Mouse (Mus musculus) embryo, embryonic 9.5 days (tissue): Measurements from ENCODE around the gene Olfr1396.

Source experiments
- DNase-seq: peaks from one replicate; pipeline ENCODE4 v3.0.0-alpha.2; 2017; ENCODE audit errors: extremely low spot score

The Olfr1396 gene

DNA sequence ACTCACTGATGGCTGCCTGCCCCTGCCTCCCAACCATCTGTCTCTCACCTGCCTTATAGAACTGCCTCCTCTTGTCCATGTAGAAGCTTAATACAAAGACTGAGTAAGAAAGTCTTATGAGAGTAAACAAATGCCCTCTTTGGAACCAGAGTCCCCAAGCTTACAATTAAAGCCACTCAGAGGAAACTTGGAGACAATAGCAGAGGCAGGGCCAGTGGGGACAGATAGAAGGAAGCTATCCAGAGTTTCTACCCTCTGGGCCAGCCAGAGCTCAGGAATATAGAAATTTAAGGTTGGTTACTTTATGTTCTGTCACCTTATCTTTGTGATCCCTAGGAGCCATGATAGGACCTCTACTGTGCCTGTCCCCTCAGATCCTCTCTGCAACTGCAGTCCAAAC is at the start of gene Olfr1396:
Gene Olfr1396, minus strand, starts transcription at position 101 of the 400 bp plus-strand sequence.
- DNase-seq = no peak

DNA sequence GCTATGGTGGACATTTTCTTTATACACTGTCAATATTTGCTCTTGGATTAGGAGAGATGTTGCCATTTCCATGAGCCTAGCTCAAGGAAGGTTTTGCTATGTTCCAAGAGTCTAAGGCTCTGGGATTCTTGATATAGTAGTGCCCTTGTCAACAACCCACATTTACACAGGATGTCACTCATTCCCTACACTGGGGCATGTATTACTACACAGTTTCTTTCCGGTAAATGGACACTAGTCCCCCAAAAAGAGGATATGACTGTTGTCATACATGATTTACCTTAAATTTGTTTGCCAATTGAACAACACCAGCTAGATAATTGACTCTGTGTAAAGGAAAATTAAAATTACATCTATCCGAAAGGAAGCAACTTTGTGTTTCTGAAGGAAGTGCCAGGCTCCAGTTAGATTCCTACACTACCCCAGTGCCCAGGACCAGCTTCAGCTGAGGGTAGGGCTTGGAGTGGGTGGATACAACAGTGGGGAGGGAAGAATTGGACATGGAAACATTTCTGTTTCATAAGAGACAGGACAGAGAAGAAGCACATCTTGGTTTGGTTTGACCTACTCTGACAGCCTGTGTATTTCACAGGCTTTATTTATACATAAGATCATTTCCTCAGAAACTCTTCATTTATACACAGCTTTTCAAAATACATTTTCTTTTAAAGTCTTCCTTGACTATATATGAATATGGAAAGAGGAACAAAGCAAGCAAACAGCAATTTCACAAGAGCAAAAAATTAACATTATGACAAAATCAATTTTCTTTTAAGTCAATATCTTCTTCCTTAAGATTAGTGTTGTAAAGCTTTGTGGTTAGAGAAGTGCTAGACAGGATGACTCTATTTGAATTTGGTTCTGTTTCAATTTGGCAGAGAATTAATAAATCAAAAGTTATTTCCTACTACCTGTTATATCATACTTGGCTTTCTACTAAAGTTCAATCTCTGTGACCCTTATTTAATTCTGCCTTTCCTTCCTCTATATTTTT is 42.4 kb upstream of the Olfr1396 start:
- no peak for DNase-seq

DNA sequence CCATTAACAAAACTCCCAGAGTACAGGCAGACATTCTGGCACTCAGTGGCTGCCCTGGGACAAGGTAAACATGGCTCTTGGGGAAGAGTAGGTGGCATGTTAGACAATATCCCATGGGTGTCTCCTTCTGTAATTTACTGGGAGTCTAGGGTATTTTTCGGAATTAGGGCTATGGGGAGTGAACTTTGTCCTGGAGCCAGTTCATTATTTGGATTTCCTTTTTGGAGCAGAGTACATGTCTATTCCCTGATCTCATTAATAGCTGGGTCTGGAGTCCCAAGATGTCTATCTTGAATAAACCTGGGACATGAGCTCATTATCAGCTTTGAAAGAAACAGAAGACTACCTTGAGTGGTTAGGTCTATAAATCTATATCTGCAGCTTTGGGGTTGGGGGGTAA is 39.4 kb upstream of the Olfr1396 start, which contains the start of gene Olfr1394:
Gene Olfr1394, plus strand, starts transcription at position 301 of the 400 bp plus-strand sequence.
- DNase-seq = no peak

DNA sequence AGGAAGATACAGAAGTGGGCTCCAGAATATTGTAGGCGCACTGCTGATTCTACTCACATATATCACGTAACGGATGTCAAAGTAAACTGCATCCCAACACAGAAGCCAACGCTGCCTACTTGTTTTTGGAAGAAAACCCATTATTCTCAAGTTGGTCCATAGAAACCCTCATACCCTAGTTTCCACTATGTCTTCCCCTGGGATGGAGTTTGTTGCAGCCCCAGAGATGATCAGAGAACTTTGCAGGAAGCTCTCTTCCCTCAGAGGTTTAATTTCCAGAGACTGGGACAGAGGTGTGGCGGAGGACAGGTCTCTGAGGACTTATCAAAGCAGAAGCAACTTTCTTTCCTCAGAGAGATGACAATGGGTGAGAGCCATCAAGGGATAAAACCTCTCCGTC is 27.3 kb upstream of the Olfr1396 start, which contains the start of gene Olfr1395:
Gene Olfr1395, plus strand, starts transcription at position 301 of the 400 bp plus-strand sequence.
- DNase-seq = no peak

DNA sequence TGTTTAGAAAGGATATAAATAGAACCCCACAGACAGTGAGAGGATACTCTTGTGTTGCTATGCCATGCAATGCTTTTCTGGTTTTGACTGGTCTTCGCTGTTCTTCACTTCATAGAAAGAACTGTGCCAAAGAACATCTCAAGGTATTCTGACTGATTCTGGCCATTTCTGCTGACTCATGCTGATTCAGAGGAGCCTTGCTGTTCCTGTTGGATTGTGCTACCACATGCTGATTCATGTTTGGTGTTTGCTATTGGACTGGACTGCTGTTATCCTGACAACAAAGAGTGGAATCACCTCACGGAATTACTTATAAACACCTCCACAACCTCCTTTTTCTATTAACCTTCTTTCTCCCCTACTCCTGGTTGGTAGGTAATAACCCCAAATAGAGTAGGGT is 9.5 kb upstream of the Olfr1396 start:
- DNase-seq = no peak

DNA sequence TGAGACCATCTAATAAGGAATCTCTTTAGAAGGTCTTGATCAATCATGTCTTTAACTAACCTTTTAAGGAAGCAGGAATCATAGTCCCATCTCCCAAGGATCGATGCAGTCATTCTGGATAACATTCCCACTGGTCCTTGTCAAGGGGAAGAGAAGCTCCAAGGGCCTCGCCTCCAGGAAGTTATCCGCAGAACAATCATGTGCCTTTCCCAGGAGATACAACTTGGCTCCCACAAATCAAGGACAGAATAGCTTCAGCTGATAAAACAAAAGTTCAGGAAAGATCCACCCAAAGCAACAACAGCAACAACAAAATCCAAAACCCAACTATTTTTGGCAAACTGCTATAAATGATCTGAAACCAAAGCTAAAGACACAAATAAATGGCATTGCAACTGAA is 5.0 kb upstream of the Olfr1396 start:
- no peak for DNase-seq

DNA sequence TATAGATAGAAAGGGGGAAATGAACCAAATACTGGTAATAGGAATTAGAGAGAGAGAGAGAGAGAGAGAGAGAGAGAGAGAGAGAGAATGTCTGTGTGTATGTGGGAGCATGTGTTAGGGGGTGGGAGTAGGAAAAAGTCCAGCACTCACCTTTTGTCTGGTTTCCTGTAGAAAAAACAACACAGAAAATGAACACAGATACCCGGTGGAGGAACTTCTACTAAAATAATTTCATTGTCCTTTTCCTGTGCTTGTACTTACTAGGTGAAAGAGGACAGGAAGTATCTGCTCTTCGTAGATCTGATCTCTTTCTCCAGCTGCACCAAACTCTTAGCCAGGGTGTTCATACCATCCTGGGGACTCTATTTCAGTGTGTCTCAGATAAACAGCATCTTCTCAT is 516 bp downstream of the Olfr1396 start:
- no peak for DNase-seq

DNA sequence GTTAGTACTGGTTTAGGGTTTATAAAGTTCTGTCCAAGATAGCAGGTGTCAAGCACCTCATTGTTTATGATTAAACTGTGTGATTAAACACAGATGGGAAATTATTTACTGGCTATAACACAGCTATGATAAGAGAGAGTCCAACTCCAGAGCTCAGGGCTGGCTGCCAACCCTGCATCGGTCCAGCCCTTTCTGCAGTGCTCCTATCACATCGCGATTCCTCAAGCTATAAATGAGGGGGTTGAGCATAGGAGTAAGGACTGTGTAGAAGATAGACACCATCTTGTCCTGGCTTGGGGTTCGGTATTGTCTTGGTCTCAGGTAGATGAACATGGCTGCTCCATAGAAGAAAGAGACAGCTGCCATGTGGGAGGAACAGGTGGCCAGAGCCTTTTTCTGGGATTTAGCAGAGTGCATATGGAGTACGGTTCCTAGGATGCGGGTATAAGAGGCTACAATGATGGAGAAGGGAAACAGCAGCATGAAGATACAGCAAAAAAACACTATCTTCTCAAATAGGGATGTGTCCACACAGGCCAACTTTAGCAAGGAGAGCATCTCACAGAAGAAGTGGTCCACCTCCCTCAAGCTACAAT is 2.0 kb downstream of the Olfr1396 start:
- no peak for DNase-seq

DNA sequence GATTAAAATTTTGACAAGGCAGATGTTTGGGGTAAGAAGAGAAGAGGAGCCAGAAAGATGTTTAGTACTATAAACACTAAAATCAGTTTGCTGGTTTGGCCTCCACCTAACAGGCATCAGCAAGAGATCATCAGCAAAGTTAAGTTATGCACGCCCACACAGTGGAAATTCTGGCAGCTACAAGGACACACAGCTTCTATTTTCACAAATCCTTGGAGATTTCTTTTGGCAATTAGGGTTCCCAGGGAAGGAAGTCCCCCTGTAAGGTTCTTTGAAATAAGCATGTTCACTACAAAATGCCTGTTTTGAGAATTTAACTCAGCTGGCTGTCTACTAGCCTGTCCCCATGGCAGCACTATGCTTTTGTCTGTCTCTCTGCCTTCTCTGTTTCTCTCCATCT is 3.7 kb downstream of the Olfr1396 start:
- DNase-seq = no peak

DNA sequence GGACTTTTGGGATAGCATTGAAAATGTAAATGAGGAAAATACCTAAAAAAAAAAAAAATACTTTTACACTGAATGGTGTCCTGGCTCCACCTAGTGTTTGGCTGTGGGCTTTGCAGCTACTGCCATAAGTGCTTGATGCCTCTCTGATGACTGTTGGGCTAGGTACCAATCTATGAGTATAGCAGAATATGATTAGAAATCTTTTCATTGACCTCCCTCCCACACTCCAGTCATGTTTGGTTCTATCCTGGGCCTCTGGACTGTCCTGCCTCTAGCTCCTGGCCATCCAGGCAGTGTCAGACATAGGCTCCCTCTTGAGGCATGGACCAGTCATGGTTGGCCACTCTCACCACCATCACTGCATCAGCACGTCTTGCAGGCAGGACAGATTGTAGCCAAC is 5.8 kb downstream of the Olfr1396 start:
- DNase-seq = peak; percentile 39

DNA sequence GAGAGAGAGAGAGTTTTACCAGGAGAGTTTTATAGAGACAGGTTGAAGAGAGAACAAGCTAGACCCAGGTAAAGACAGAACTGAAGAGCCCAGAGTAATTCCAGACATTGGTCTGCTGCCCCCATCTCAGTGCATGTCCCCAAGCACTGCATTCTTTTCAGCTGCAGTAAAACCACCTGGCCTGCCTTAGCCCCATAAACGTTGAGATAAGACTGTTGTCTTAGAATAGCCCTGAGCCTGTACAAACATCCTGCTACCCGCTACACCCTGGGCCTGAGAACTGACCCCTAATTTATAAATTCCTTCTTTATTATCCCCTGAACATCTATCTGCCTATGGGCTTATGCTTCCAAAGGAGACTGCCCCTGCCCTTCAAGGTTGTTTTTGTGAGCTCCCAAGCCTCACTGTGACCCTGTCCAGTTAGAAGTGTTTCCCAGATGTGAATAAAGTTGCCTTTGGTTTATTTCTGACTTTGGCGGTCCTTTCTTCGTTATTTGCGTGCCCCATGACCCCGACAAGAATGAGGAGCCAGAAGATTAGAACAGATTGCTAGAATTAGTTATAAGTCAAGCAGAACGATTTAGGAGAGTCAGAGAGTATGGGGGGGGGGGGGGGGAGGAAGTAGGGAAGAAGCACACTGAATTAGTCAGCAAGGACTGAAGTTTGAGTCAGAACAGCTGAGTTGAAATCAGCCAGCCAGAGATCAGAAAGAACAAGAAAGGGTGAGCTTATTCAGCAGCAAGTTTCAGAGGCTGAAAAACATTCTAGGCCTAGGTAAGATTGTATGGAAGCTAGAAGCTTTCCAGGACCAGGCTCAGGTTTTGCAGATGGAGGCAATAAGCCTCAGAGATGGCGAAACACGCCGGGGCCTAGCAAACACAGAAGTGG is 6.8 kb downstream of the Olfr1396 start:
- DNase-seq = no peak

DNA sequence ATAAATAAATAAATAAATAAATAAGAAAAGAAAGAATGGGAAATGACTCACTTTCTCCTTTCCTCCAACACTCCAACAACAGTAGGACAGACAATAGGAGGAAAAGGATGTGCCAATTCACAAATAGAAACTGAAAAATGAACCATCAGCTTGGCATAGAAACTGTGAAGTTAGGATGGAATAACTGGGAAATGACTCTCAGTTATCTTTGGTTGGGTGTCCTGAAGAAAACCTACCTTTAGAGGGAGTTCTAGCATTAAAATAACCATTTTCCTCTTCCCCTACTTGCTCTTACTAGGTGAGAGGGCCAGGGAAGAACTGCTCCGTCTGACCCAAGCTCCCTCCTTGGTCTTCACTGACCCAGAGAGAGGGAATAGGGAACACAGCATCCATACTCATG is 8.9 kb downstream of the Olfr1396 start:
- DNase-seq = no peak

DNA sequence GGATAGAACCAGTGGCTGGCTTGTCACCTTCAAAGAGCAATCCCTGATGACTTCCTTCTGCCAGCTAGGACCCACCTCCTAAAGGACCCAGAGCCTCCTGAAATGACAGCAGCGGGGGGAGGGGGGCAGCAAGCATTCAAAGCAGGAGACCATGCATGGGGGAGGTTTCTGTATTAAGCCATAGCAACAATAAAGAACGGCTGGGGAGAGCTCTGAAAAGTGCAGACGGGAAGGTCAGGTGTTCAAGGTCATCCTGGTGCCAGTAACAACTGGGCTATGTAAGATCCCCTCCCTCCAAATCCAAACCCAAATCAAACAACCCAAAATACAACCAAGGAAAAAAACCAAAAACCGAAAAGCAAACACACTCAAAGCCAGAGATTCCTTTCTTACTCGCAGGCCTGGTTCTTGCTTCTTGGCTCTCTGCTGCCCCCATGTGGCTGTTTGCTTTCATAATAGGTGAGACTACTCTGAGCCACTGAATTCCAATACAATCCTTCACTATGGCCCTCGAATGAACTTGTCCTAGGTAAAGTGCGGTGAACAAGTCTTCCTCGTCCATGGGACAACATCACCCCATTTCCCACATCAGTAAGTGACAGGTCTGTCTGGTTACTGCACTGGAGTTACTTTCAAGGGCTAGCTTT is 11.5 kb downstream of the Olfr1396 start:
- peak; percentile 81 for DNase-seq

DNA sequence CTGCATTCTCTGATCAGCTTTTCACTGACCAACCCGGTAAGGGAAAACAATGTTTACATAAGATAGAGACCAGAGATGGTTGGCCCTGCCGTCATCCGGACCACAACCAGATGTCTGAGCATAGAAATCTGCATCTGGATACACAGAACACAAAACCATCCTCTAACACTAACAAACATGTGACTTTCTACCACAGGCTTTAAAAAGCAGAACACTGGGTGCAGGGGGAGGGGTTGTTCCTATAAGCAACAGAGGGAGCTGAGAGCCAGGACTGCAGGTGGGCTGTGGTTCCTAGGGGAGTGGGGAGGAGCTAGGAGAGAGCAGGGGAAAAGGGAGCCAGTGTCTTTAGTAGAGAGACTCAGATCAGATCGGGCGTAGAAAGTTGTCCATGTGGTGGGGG is 13.2 kb downstream of the Olfr1396 start:
- DNase-seq = no peak

DNA sequence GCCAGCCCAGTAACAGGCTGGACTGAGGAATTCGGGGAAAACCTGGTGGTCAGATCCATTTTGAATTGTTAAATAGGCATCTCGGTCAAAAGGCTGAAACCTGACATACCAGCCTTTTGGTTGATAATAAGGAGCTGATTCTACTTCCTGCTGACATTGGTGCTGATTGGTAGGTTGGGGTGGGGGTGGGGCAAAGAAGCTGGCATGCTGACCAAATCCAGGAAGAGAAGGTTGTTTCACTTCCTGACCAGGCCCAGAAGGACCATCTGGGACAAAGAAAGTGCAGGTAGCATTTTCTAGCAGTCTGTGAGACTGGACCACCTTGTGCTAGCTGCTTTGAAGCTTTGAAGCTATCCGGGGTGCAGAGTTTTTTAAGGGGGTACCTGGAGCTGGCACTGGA is 14.3 kb downstream of the Olfr1396 start:
- DNase-seq = no peak

DNA sequence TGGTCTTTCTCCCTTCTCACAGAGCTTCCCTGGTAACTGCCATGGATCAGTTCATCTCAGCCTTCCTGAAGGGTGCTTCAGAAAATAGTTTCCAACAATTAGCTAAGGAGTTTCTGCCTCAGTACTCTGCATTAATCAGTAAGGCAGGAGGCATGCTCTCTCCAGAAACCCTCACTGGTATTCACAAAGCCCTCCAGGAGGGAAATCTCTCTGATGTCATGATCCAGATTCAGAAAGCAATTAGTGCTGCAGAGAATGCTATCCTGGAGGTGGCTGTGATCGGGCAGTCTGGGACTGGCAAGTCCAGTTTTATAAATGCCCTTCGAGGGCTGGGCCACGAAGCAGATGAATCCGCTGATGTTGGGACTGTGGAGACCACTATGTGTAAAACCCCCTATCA is 19.3 kb downstream of the Olfr1396 start:
- DNase-seq = no peak

DNA sequence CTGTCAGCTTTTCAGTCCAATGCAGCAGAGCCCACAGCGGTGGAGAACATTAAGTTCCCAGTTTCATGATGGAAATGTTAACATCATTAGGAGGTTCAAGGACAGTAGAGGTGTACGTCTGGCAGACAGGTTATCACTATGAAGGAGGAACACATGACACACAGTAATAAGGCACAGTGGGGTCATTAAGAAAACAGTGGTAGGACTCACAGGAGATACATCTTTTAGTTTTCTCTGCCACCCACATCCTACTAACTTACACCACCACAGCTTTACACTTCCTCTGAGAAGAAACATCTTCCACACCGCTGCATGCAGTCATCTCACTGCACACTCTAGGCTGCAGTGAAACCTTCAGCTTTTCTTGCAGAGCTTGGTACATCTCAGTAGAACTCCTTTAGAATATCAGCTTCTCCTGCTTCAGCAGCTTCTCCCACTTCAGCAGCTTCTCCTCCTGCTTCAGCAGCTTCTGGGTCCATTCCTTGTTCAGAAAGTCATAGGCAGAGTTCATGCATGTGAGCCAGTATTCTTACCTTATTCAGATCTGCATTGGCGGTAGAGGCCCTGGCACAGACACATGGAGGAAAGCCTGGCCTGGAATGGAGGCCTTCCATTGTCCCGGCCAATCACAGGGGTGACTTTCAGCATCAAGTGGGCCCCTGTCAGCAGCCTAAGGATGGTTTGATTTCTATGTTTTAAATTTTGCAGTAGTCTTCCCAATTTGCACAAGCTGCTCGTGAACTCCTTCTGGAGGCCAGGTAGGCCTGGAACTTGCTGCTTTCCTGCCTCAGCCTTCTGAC is 20.6 kb downstream of the Olfr1396 start:
- DNase-seq = no peak

DNA sequence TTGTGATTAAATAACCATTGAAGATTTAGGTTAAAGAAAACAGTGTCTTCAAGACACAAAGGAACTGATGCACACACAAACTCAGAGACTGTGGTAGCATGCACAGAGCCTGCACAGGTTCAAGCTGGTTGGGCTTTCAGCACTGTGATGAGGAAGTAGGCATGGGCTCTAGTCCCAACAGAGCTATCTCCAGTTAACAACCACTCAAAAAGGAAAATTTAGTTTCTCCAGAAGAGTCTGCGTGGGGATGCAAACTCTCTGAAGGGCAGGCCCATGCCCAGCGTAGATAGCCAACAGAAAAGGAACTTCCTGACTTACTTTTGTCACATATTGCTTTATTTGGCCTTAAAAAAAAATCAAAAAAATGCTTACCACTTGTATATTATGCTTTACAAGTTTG is 21.9 kb downstream of the Olfr1396 start:
- no peak for DNase-seq

DNA sequence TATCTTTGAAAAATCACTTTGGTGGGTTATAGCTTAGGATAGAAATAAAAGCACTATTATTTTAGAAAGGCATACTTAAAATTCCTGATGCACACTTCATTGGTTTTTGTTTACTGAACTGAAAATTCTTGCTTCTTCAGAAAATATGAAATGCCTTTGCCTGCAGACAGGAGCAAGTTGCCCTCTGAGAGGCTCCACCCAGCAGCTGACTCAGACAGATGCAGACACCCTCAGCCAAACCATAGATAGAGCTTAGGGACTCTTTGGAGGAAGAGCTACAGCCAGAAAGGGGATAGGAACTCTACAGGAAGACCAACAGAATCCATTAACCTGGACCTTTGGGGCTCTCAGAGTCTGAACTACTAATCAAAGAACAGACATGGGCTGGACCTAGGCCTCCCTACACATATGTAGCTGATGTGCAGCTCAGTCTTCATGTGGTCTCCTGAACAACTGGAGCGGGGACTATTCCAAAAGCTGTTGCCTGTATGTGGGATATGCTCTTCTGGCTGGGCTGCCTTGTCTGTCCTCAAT is 22.6 kb downstream of the Olfr1396 start:
- DNase-seq = no peak

DNA sequence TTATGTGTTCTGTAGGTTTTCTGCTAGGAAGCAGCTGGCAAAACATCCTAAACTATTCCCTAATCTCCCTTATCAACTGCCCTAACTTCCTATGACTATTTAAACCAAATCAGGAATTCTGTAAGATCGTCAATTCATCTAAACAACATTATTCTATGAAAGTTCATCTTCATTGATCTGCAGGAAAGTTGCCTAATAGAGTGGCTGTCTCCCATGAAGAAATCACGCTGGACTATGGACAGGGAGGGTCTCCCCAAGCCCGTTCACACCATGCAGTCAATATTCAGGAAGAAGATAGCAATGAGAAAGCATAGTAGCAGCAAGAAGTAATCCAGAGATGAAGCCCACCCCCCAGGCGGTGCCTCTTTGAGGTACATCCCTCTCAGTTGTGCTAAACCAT is 23.5 kb downstream of the Olfr1396 start:
- no peak for DNase-seq
